Mouse (Mus musculus): ENCODE results near the gene Antxr1.

DNA sequence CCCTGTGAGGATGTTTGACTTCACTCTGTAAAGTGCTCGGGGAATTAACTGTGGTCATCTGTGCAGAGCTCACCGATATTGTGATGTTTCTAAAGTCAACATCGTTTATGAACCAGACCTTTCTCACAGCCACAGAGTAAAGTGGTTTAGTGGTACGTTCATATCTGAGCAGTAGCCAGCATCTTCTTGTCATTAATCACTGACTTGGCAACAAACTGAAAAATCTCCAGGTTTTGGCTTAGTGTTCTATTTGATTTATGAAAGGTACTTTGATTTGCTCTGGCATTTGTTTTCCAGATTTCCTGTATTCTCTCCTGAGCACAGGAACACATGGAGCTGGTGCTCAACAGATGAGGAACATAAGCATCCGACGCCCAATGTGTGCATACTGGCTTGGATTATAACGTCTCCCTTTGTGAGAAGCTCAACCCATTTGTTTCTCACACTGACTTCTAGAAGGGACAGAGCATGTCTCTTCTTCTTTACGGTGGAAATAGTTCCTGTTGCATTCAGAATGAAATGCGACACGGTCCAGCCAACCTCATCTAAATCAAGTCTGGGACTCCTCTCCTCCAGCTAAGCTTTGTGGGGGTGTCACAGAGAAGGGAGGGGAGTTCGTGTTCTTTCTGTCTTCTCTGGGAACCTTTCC is 50.8 kb downstream of the Antxr1 start:
- no peak for TF ChIP-seq CTCF (IDR thresholded peaks at IDR 0.05; ENCODE audit: insufficient read depth, low read depth, low read length)
- no peak for TF ChIP-seq POLR2A (IDR thresholded peaks at IDR 0.05; ENCODE audit: insufficient read depth, low read depth, low read length)

Measured in olfactory bulb, adult 2 months (tissue).